Mouse (Mus musculus): ENCODE measurements at regions not wholly inside any gene's neighbourhood (a gene's known extent, or its start where the extent isn't known, plus 50 kb on each side); places are given as distances from the start of the nearest gene placed in this dataset.

DNA sequence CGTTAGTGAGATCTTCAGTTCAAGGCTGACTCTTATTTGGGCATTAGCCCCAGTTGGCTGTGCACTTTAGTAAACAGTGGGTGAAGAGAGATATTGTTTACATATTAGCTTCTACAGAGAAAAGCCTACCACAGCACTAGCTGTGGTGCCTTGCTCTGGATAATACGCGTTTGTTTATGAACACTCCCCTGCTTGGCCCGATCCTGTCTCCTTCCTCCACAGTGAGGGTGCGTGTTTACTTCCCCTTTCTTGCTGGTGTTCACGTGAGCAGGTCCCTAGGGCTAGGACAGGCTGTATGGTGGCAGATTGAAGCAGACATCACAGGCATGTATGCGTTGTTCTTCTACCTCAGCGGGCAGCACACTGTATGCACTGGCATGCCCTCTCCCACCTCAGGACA lies 423.1 kb downstream of the Glrx3 start:
- no peak overlapping the region for H3K4me3 ChIP-seq (ENCODE audit: control insufficient read depth in 1 of 2, insufficient read depth in 1 of 2, low read depth in 2 of 2, low read length in 2 of 2)
- no peaks in the 10 kb centered on the region for H3K27me3 ChIP-seq (ENCODE audit: control insufficient read depth in 1 of 2, insufficient read depth in 2 of 2, low read length in 2 of 2)
- H3K9me3 ChIP-seq (replicated peaks; ENCODE audit: insufficient read depth, low read length): no peaks in the 10 kb centered on the region

DNA sequence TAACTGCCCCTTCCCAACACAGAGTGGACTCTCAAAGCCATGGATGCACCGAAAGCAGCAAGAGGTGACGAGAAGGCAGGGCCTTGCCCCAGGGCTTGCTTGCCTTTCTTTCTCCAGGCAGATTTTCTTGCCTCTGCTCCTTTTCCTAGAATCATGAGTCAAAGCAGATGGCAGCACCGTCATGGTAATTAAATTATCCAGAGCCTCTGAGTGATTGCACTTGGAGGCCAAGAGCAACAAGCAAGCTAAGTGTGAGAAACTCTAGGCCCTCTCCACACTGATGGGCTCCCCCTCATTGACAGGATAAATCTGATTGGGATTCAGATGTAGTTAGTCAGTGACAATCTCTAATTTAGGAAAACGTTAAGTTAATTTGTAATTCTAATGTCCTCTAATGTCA lies 427.5 kb downstream of the Glrx3 start:
- no peaks in the 10 kb centered on the region for H3K27me3 ChIP-seq (ENCODE audit: control insufficient read depth in 1 of 2, insufficient read depth in 2 of 2, low read length in 2 of 2)
- no peaks in the 10 kb centered on the region for H3K79me2 ChIP-seq (ENCODE audit: control insufficient read depth, insufficient read depth, low read length, poor library complexity)
- no peak overlapping the region for H3K9ac ChIP-seq (ENCODE audit: control insufficient read depth, low read depth, low read length, poor library complexity, severe bottlenecking)
- no peak for DNase-seq (ENCODE audit: low read depth, low spot score)
- H3K36me3 ChIP-seq (ENCODE audit: control insufficient read depth in 1 of 2, insufficient read depth in 2 of 2, low read length in 2 of 2): no peaks in the 10 kb centered on the region
- no peaks in the 10 kb centered on the region for H3K4me1 ChIP-seq (ENCODE audit: control insufficient read depth in 1 of 2, insufficient read depth in 2 of 2, low read length in 2 of 2)
- H3K27ac ChIP-seq (ENCODE audit: control insufficient read depth, low read depth, low read length): no peak overlapping the region
- H3K9me3 ChIP-seq (replicated peaks; ENCODE audit: insufficient read depth, low read length): no peaks in the 10 kb centered on the region
- TF ChIP-seq JUND (IDR thresholded peaks at IDR 0.05; ENCODE audit: low read depth, low read length): no peak
- TF ChIP-seq ZC3H11A (IDR thresholded peaks at IDR 0.05; ENCODE audit: low read depth, low read length): no peak
- no peak overlapping the region for H3K4me3 ChIP-seq (ENCODE audit: control insufficient read depth in 1 of 2, insufficient read depth in 1 of 2, low read depth in 2 of 2, low read length in 2 of 2)

More for the DNA sequence above, 423.1 kb downstream of the Glrx3 start:
- Histone ChIP-seq H3K4me1 (ENCODE audit: control insufficient read depth in 1 of 2, insufficient read depth in 2 of 2, low read length in 2 of 2) (no peaks in the 10 kb centered on the region), H3K36me3 (ENCODE audit: control insufficient read depth in 1 of 2, insufficient read depth in 2 of 2, low read length in 2 of 2) (no peaks in the 10 kb centered on the region), H3K27ac (ENCODE audit: control insufficient read depth, low read depth, low read length) (no peak overlapping the region), H3K9ac (ENCODE audit: control insufficient read depth, low read depth, low read length, poor library complexity, severe bottlenecking) (no peak overlapping the region), H3K79me2 (ENCODE audit: control insufficient read depth, insufficient read depth, low read length, poor library complexity) (no peaks in the 10 kb centered on the region)
- no peak for TF ChIP-seq POLR2AphosphoS5 (IDR thresholded peaks at IDR 0.05; ENCODE audit: borderline replicate concordance, low read depth, low read length)
- no peak for TF ChIP-seq CHD1 (IDR thresholded peaks at IDR 0.05; ENCODE audit: low read depth, low read length)
- TF ChIP-seq USF2 (IDR thresholded peaks at IDR 0.05; ENCODE audit: borderline replicate concordance in 1 of 2, insufficient read depth in 1 of 2, low read depth in 1 of 2, low read length in 2 of 2): no peak
- TF ChIP-seq USF1 (IDR thresholded peaks at IDR 0.05; ENCODE audit: low read depth, low read length): no peak
- no peak for TF ChIP-seq EP300 (IDR thresholded peaks at IDR 0.05; ENCODE audit: low read depth in 1 of 2, low read length in 2 of 2)
- no peak for TF ChIP-seq SMC3 (IDR thresholded peaks at IDR 0.05; ENCODE audit: low read depth, low read length)
- no peak for DNase-seq (ENCODE audit: low read depth, low spot score)

DNA sequence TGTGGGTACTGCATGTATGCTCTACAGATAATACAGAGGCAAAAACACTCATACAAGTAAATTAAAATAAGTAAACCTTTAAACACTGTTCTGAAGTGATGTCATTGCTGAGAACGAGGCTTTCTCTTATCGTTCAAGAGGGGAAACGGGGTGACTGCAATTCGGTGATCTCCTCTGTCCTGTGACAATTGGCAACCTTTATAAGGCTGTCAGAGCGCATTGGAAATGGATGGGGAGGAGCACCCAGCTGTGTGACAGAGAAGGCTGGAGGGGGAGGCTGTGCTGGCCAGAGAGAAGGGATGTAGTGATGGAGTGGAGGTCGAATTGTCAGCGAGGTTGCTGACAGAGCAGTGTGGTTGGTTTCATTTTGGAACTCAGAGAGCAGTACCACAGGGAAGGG lies 428.0 kb downstream of the Glrx3 start:
- TF ChIP-seq ZNF384 (IDR thresholded peaks at IDR 0.05; ENCODE audit: low read depth, low read length) (no peak), ETS1 (IDR thresholded peaks at IDR 0.05; ENCODE audit: low read depth, low read length) (no peak), BHLHE40 (IDR thresholded peaks at IDR 0.05; ENCODE audit: borderline replicate concordance, low read depth, low read length) (no peak), MXI1 (IDR thresholded peaks at IDR 0.05; ENCODE audit: low read depth, low read length) (no peak), POLR2AphosphoS2 (IDR thresholded peaks at IDR 0.05; ENCODE audit: low read length) (no peak), MYB (IDR thresholded peaks at IDR 0.05; ENCODE audit: low read depth, low read length) (no peak), JUND (IDR thresholded peaks at IDR 0.05; ENCODE audit: low read depth, low read length) (no peak), POLR2AphosphoS5 (IDR thresholded peaks at IDR 0.05; ENCODE audit: borderline replicate concordance, low read depth, low read length) (no peak), ELF1 (IDR thresholded peaks at IDR 0.05; ENCODE audit: low read depth, low read length) (no peak), GATA1 (IDR thresholded peaks at IDR 0.05; ENCODE audit: low read depth, low read length) (no peak), ZKSCAN1 (IDR thresholded peaks at IDR 0.05; ENCODE audit: low read depth, low read length) (no peak), HCFC1 (IDR thresholded peaks at IDR 0.05; ENCODE audit: low read depth, low read length) (no peak), RAD21 (IDR thresholded peaks at IDR 0.05; ENCODE audit: low read depth, low read length) (no peak), MAFK (IDR thresholded peaks at IDR 0.05; ENCODE audit: borderline replicate concordance, low read depth, low read length) (no peak), CHD1 (IDR thresholded peaks at IDR 0.05; ENCODE audit: low read depth, low read length) (no peak), CHD2 (IDR thresholded peaks at IDR 0.05; ENCODE audit: low read length) (no peak), SIN3A (IDR thresholded peaks at IDR 0.05; ENCODE audit: low read length) (no peak), RCOR1 (IDR thresholded peaks at IDR 0.05; ENCODE audit: low read depth, low read length) (no peak), E2F4 (IDR thresholded peaks at IDR 0.05; ENCODE audit: borderline replicate concordance, low read depth, low read length) (no peak), USF1 (IDR thresholded peaks at IDR 0.05; ENCODE audit: low read depth, low read length) (no peak)
- no peak overlapping the region for H3K27ac ChIP-seq (ENCODE audit: control insufficient read depth, low read depth, low read length)
- no peak overlapping the region for H3K4me3 ChIP-seq (ENCODE audit: control insufficient read depth in 1 of 2, insufficient read depth in 1 of 2, low read depth in 2 of 2, low read length in 2 of 2)
- H3K4me1 ChIP-seq (ENCODE audit: control insufficient read depth in 1 of 2, insufficient read depth in 2 of 2, low read length in 2 of 2): no peaks in the 10 kb centered on the region
- no peak for DNase-seq (ENCODE audit: low read depth, low spot score)
- H3K79me2 ChIP-seq (ENCODE audit: control insufficient read depth, insufficient read depth, low read length, poor library complexity): no peaks in the 10 kb centered on the region
- no peaks in the 10 kb centered on the region for H3K27me3 ChIP-seq (ENCODE audit: control insufficient read depth in 1 of 2, insufficient read depth in 2 of 2, low read length in 2 of 2)
- H3K36me3 ChIP-seq (ENCODE audit: control insufficient read depth in 1 of 2, insufficient read depth in 2 of 2, low read length in 2 of 2): no peaks in the 10 kb centered on the region
- H3K9me3 ChIP-seq (replicated peaks; ENCODE audit: insufficient read depth, low read length): no peaks in the 10 kb centered on the region
- no peak overlapping the region for H3K9ac ChIP-seq (ENCODE audit: control insufficient read depth, low read depth, low read length, poor library complexity, severe bottlenecking)
